Mouse (Mus musculus) limb, embryonic 10.5 days (tissue): ENCODE results near the gene Mup12. TPM values are rescaled to one million over a fixed set of nuclear protein-coding genes. Genes with fewer than 3 reads are reported as not detected.
"Not testable (repeated sequence)": the region's sequence is repeated elsewhere in the genome, so short reads cannot be mapped to it uniquely, and the experiment has no call there.

Source experiments
- DNase-seq: peaks from one replicate; pipeline ENCODE4 v3.0.0-alpha.2; 2017; ENCODE audit warnings: low spot score
- H3K27ac ChIP-seq: fragments of 300-500 bp; sonication (generic); 2 replicates; pipeline ENCODE4 v1.5.1; 2016; ENCODE audit warnings: mild to moderate bottlenecking
- H3K27me3 ChIP-seq: fragments of 300-500 bp; sonication (generic); 2 replicates; pipeline ENCODE4 v1.6.1; 2016; ENCODE audit warnings: low read depth, mild to moderate bottlenecking; ENCODE audit not compliant: poor library complexity, severe bottlenecking
- H3K36me3 ChIP-seq: fragments of 300-500 bp; sonication (generic); 2 replicates; pipeline ENCODE4 v1.6.1; 2016; ENCODE audit warnings: mild to moderate bottlenecking, moderate library complexity
- H3K4me1 ChIP-seq: fragments of 300-500 bp; sonication (generic); 2 replicates; pipeline ENCODE4 v1.6.1; 2016
- H3K4me3 ChIP-seq: fragments of 300-500 bp; sonication (generic); 2 replicates; pipeline ENCODE4 v1.5.1; 2016; ENCODE audit warnings: mild to moderate bottlenecking, moderate library complexity
- H3K9me3 ChIP-seq: fragments of 300-500 bp; sonication (generic); replicated peaks from 2 replicates; pipeline ENCODE4 v1.6.1; 2016; ENCODE audit warnings: mild to moderate bottlenecking
- WGBS: fragments of 180-500 bp; shearing (Covaris S2); methylation state at CpG from one replicate; pipeline ENCODE4 v1.1.7; 2016; 5-methylcytosine and 5-hydroxymethylcytosine counted together
- polyA plus RNA-seq: library from polyadenylated mRNA; unstranded; fragments of >200 nt; fragmentation: Nextera tagmentation; extraction: Ambion mirVana; gene quantifications from 2 replicates; pipeline ENCODE4 v1.2.1, GENCODE M21; 2016

Mup12 gene
- 0.26 TPM in 1 of 2 replicates, not detected in the other for polyA plus RNA-seq

GRCm38 (mm10) chr4:60741226-60741625 is at the start of gene Mup12:
Gene Mup12 (minus strand): TSS chr4:60741326.
- H3K36me3 ChIP-seq, H3K27me3 ChIP-seq, H3K4me3 ChIP-seq, H3K4me1 ChIP-seq, H3K27ac ChIP-seq, DNase-seq, H3K9me3 ChIP-seq: not testable (repeated sequence)
- 93% methylated on average over 3 of the region's 4 CpGs for WGBS

Other genes with a start within 250 kb of the Mup12 start
- 0.20 and 0.26 TPM in 2 replicates for gene Mup1, start 239.4 kb downstream of the Mup12 start, polyA plus RNA-seq
- 0.56 and 2.1 TPM in 2 replicates for gene Mup10, start 159.1 kb downstream of the Mup12 start, polyA plus RNA-seq
- not detected in 2 replicates for gene Mup11, start 78.9 kb downstream of the Mup12 start, polyA plus RNA-seq
- gene Mup22, start 80.1 kb upstream of the Mup12 start, polyA plus RNA-seq = 0.80 TPM in 1 of 2 replicates, not detected in the other